Mouse (Mus musculus): ENCODE data around the gene Apba2.

Gene Apba2

GRCm38 (mm10) chr7:64651963-64652362 is 150.5 kb downstream of the Apba2 start:
- no peak for DNase-seq (ENCODE audit: low read depth in 1 of 2, low spot score in 2 of 2)

GRCm38 (mm10) chr7:64656787-64657186 is 155.3 kb downstream of the Apba2 start:
- DNase-seq (ENCODE audit: low read depth in 1 of 2, low spot score in 2 of 2), result no peak

DNA sequence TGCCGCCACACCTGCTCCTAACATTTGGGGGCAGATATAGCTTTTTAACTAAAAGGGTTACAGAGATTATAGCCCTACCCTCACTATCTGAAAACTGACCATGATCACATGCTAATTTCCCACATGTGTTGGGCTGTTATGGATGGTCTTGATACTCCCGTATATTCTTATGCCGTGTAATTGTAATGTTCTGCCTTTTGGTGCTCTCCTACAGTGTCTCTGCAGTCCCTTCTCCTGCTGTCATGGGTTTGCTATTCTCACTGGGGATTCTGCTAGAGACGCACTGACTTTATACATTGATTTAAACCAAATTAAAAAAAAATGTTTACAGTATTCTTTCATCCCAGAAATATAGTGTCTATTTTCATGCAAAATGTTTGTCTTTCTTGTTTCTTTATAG is 157.4 kb downstream of the Apba2 start:
- DNase-seq (ENCODE audit: low read depth in 1 of 2, low spot score in 2 of 2), result no peak

GRCm38 (mm10) chr7:64659328-64659727 is 157.8 kb downstream of the Apba2 start:
- DNase-seq (ENCODE audit: low read depth in 1 of 2, low spot score in 2 of 2), result no peak

GRCm38 (mm10) chr7:64662506-64662905 is 161.0 kb downstream of the Apba2 start:
- DNase-seq (ENCODE audit: low read depth in 1 of 2, low spot score in 2 of 2), result no peak

DNA sequence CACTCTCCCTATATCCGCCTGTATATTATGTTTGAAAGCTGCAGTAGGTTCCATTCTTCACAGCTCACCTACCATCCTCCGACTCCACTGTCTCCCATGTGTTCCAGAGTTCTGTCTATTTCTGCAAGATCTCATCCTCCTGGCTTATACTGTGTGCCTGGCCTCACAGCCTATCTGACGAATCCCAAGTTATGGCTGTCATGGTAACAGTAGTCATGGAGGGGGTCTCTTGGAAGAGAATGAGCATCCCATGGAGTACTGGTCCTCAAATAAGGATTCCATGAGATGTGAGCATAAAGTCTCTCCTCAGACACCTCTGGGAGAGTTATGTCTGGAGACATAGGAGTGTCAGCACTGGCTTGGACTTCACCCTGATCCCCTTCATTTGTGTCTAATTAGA is 162.1 kb downstream of the Apba2 start:
- DNase-seq (ENCODE audit: low read depth in 1 of 2, low spot score in 2 of 2), result no peak

DNA sequence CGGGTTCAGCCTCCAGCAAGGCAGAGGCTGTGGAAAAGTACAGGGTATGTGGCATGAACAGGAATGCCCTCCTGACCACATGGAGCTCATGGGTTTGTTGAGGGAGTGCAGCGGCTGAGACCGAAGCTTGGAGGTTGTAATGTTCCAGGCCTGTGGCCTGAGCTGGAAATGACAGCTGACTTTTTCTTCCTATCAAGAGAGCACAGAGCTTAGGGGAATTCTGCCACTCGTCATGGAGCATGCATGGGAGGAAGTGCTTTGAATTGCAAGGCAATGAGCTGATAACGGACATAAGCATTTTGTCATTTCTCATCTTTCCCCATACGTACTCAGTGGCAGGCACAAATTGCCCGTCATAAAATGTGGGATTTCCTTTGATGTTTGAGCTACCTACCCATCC is 163.6 kb downstream of the Apba2 start:
- no peak for DNase-seq (ENCODE audit: low read depth in 1 of 2, low spot score in 2 of 2)

- DNase-seq (ENCODE audit: low read depth in 1 of 2, low spot score in 2 of 2), result no peak
These were observed 164.3 kb downstream of the Apba2 start for GRCm38 (mm10) chr7:64665716-64666298.

DNA sequence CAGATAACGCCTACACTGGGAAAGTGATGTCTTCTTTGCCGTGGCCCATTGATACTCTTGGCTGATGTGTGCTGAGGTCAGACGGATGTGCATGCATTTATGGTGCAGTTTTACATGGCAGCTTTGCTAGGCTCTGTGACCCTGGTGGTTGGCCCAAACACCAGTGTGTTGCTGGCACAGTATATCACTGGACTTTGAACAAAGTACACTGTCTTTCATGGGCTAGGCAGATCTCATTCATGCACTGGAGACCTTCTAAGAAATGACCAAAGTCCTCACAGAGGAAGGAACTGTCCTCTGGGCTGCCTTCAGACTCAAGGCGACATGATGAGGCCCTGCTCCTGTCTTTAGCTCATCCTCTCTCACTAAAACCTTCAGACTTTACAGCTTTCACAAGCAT is 166.5 kb downstream of the Apba2 start:
- DNase-seq (ENCODE audit: low read depth in 1 of 2, low spot score in 2 of 2), result no peak

DNA sequence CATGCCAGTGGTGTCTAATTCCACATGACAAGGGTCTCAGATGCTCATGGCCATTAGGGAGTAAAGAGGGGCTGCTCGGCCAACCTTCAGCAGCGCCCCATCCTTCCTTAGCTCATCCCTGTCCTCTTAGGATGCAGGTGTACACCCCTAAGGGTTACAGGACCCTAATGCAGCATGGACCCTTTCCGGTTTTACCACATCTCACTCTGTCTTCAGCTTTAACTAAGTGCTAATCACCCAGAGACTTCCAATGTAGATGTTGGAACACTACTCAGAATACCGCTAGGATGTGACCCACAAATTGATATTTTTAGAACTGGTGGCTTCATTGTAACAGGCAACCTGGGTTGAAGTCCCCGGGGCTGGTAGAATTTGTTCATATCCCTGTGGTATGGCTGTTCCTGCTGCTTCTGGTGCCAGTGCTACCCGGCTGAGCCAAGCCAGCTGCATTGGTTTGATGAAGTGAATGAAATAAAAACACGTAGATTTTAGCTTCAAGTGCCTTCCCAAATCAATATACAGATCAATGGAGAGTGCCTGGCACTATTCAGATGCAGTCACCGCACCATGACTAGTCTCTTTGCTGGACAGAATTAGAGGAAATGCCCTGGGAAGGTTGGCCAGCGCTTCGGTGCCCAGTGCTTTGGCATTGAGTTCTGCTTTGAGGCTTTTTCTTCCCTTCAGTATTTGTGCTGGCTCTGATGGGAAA is 178.4 kb downstream of the Apba2 start:
- DNase-seq (ENCODE audit: low read depth in 1 of 2, low spot score in 2 of 2), result no peak

DNA sequence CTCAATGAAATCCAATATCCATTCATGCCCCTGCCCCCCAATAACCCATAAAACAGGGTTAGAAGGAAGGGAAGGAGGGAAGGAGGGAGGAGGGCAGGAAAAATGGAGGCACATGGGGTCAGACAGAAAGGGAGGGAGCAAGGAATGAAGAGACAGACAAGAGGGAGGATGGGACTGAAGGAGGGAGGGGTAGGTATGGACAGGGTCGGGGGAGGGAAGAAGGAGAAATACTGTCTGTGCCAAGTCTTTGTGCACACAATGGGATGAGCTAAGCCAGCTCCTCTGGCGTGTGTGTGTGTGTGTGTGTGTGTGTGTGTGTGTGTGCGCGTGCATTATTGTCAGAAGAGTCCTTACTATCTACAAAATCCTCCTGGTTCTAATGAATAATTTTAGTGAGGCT is 183.4 kb downstream of the Apba2 start:
- DNase-seq (ENCODE audit: low read depth in 1 of 2, low spot score in 2 of 2), result no peak

GRCm38 (mm10) chr7:64688115-64688817 is 186.8 kb downstream of the Apba2 start:
- DNase-seq (ENCODE audit: low read depth in 1 of 2, low spot score in 2 of 2), result no peak

DNA sequence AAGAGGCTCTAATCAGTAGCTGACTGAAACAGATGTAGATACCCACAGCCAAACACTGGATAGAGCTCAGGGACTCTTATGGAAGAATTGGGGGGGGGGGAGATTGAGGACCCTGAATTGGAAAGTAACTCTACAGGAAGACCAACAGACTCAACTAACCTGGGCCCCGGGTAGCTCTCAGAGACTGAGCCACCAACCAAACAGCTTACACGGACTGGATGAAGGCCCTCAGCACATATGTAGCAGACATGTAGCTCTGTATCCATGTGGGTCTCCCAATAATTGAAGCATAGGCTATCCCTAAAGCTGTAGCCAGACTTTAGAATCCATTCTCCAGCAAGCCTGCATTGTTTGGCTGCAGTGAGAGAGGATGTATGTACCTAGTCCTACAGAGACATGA is 190.3 kb downstream of the Apba2 start:
- no peak for DNase-seq (ENCODE audit: low read depth in 1 of 2, low spot score in 2 of 2)

DNA sequence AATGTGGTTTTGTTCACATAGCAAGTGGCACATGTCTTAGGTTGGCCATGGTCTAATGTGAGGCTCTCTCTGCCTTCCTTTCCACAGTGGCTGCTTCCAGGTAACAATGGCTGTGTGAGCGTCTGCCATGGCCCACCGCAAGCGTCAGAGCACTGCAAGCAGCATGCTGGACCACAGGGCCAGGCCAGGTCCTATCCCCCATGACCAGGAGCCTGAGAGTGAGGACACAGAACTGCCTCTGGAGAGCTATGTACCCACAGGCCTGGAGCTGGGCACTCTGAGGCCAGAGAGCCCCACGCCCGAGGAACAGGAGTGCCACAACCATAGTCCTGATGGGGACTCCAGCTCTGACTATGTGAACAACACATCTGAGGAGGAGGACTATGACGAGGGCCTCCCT is 193.4 kb downstream of the Apba2 start:
- no peak for DNase-seq (ENCODE audit: low read depth in 1 of 2, low spot score in 2 of 2)

DNA sequence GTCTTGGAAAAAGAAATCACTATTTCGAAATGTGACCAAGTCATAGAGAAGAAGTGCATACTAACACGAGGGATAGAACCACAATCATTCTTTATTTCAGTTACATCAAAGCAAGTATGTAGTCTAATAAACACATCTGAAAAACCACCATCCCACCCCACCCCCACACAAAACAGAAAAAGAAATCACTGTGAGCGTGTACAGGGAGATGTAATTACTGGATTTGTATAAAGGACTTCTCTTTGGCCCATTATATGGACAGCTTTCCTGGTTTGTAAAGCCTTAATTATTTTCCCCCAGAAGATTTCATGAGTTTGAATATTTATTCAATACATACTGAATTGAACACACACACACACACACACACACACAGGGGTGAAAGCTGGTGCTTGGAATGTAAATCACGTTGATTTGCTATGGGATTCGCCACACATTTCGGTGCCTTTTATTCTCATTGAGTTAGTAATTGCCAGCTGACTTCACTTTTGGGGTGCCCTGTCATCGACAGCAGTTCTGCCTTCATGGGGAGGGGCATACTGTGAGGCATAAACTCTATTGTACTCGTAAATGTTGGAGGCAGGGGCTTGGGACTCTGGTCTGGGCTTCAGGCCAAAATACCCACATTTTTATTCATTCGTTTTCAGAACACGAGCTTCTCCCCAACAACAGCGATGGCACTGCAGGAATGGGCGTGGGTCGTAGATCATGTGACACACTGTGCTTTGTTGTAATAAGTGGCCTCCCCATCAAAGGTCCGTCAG is 195.2 kb downstream of the Apba2 start:
- DNase-seq (ENCODE audit: low read depth in 1 of 2, low spot score in 2 of 2), result no peak

- DNase-seq (ENCODE audit: low read depth in 1 of 2, low spot score in 2 of 2), result no peak
These were observed 196.4 kb downstream of the Apba2 start for GRCm38 (mm10) chr7:64697791-64698337.

GRCm38 (mm10) chr7:64704060-64704595 is 202.6 kb downstream of the Apba2 start:
- no peak for DNase-seq (ENCODE audit: low read depth in 1 of 2, low spot score in 2 of 2)

DNA sequence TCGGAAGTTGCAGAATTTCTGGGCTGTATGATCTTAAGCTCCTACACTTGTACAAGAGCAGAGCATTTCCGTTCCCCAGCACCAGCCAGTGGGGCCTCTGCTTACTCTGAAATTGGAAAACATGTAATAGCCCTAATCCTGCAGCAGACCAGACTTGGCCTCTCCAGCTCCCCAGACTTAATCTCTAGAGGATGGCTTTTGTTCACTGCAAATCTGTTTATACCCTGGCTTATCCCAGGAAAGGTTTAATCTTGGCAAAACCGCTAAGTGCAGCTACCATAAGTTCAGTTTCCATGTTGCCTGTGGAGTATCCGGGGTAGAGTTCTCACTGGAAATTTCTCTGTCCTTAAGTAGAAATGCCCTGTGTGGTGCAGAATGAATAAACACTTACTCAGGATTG is 206.7 kb downstream of the Apba2 start:
- DNase-seq (ENCODE audit: low read depth in 1 of 2, low spot score in 2 of 2), result no peak

DNA sequence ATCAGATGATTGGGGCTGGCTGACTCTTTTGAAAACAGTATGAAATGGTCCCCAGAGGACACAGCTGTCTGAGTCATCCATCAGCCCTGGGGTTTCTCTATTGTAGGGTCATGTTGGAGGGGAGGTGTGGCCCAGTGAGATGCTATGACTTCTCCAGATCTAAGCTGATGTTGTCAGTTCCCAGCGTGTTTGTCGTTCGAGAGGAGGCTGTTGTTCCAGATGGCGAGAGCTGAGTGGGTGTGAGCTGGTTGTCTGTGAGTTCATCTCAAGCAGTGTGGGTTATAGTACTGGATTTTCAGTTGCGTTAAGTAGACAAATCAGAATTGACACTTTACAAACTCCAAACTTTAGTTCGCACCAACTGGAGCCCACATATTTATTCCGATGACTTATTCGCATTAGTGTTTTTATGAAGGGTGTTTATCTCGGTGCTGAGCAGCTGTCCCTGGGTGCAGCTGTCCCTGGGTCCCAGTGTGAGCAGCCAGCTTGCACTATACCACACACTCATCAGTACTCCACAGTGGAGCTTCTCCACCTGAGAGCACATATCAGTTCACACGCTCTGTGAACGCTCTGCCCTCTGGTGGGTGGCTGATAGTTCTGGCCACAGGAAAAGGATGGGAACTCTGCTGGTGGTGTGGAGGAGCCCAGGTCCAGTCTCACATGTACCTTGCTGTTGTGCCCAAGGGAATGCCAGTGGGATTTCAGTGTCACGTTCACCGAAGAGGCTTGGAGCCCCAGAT is 208.2 kb downstream of the Apba2 start:
- no peak for DNase-seq (ENCODE audit: low read depth in 1 of 2, low spot score in 2 of 2)

DNA sequence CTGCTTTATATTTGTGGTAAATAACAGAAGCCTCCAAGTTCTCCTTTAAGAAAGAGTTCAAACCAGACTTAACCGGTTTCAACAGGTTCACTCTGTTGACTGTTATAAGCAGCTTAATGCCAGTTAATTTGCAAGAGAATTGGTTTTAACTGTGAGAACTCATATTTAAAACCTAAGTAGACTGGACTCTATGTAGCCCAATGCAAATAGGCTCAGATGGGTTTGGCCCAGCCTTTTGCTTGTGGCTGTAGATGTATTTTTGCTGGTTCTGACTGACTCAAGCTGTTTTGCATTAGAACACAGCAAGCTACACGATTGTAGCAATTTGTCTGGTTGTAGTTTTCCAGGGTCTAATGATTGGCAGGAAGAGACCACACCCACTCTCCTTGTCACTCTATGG is 214.8 kb downstream of the Apba2 start:
- no peak for DNase-seq (ENCODE audit: low read depth in 1 of 2, low spot score in 2 of 2)

DNA sequence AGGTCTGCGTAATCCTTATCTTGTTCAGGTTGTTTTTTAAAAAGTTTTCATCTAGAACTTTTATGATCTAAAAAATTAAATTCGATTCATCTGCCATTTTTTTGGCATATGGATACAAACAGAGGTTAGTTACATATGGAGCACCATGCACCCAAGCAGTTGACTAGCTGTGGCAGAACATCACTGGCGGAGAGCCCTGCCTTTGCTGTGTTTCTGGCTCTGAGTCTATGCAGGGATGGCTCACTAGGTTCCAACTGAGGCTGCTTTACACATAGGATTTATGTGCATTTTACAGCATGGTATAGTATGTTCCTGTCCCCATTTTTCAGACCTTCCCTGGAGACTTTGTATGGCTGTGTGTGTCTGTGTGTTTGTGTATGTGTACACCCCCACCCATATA is 221.8 kb downstream of the Apba2 start:
- no peak for DNase-seq (ENCODE audit: low read depth in 1 of 2, low spot score in 2 of 2)

Measured in monocyte, adult 2 months (primary cell).